Mouse (Mus musculus): ENCODE measurements at regions not wholly inside any gene's neighbourhood (a gene's known extent, or its start where the extent isn't known, plus 50 kb on each side); places are given as distances from the start of the nearest gene placed in this dataset.

DNA sequence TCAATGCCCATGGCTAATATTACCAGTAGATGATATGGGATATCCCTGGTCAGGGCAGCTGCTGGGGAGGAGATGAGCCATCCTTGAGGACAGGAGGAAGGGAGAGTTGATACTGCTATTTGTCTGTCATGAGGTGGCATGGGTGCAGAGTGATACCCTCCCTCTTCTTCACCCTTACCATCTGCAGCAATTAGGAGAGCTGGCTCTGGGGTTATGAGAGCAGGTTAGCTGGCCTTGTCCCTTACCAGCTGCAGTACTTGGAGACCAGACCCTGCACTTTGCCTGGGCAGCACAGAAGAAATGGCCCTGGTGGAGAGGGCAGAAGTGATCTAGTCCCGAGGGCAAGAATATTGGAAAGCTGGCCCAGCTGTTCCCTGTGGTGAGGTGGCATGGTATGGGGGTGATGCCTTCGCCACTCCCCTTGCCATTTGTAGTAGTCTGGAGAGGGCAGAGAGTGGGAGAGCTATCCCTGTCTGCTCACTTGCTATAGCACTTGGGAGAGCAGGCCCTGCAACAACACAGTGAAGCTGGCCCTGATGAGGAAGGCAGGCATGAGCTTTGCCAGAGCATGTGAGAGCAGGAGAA is 73.6 kb upstream of the Ppp6c start:
- TF ChIP-seq EP300 (IDR thresholded peaks at IDR 0.05; ENCODE audit: low read depth) = no peak
- no peak for TF ChIP-seq CTCF (IDR thresholded peaks at IDR 0.05; ENCODE audit: low read depth)
- no peaks in the 10 kb centered on the region for H3K27me3 ChIP-seq (ENCODE audit: insufficient read depth, low read length)
- WGBS (ENCODE audit: insufficient replicate concordance) = 65% methylated on average over 2 of the region's 2 CpGs
- ATAC-seq = no peak
- no peak overlapping the region for H3K4me2 ChIP-seq (ENCODE audit: low read depth, low read length)
- no peak for DNase-seq
- no peaks in the 10 kb centered on the region for H3K36me3 ChIP-seq (replicated peaks; ENCODE audit: insufficient read depth, low read length)
- H3K9me3 ChIP-seq (ENCODE audit: low read length) = no peaks in the 10 kb centered on the region
- no peak overlapping the region for H3K9ac ChIP-seq (replicated peaks)
- H3K27ac ChIP-seq (ENCODE audit: low read depth) = no peak overlapping the region
- no peak overlapping the region for H3K4me3 ChIP-seq (ENCODE audit: low read depth, low read length)
- H3K4me1 ChIP-seq (ENCODE audit: insufficient read depth) = no peaks in the 10 kb centered on the region

DNA sequence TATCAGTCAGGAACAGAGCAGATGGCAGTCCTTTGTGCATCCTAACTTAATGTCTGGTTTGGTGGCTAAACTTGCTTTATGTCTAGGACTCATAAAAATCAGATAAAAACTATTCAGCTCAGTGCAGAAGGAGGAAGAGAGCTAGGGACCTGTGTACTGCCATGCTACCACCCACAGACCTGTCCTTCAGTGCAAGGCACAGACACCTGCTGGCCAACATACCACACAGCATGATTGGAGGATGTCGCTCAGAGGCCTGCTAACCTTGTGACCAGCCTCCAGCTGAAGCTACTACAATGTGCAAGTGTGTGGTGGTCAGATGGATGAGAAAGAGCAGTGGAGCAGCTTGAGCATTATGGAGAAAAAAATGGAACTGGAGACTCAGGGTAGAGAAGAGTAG is 73.0 kb upstream of the Ppp6c start:
- WGBS (ENCODE audit: insufficient replicate concordance) = 71% methylated on average over 1 of the region's 1 CpGs
- Histone ChIP-seq H3K9me3 (ENCODE audit: low read length) (no peaks in the 10 kb centered on the region), H3K27me3 (ENCODE audit: insufficient read depth, low read length) (no peaks in the 10 kb centered on the region), H3K36me3 (replicated peaks; ENCODE audit: insufficient read depth, low read length) (no peaks in the 10 kb centered on the region), H3K4me3 (ENCODE audit: low read depth, low read length) (no peak overlapping the region), H3K9ac (replicated peaks) (no peak overlapping the region), H3K27ac (ENCODE audit: low read depth) (no peak overlapping the region), H3K4me1 (ENCODE audit: insufficient read depth) (no peaks in the 10 kb centered on the region), H3K4me2 (ENCODE audit: low read depth, low read length) (no peak overlapping the region)
- ATAC-seq = no peak
- DNase-seq = no peak
- TF ChIP-seq EP300 (IDR thresholded peaks at IDR 0.05; ENCODE audit: low read depth) (no peak), CTCF (IDR thresholded peaks at IDR 0.05; ENCODE audit: low read depth) (peak; percentile 16; the same call in 1 of the 2 replicates)

DNA sequence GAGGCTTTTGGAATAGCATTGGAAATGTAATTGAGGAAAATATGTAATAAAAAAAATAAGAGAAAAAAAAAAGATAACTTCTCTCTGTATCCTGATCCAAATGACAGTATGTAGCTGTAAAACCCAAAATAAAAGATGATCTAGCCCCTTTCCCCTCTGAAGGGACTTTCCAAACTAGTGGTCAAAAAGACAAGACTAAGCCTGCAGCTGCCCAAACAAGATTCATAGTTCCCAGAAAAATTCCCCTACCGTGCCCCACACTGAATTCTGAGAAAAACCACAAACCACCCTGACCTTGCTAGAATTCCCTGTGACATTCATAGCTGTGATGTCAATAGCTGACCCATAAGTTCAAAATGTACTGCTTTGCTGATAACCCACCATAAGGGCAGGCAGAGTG is 69.2 kb upstream of the Ppp6c start:
- DNase-seq = no peak

DNA sequence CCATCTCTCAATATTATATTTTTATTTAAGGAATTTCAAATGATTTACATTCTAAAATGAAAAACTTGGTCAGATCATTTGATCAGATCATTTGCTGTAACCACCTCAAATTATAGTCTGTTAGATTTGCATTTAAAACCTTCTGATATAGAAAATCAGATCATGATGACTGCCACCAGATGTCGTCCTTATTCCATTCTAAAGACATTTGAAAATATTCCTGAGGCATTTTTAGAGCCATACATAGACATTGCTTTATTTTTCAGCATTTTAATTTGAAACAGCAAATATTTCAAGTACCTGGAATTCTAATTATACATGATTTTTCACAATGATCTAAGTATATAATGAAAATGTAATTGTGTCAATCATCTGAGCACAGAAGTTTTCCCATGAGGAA is 52.0 kb upstream of the Ppp6c start:
- peak; percentile 31; the same call in 1 of the 2 replicates for TF ChIP-seq CTCF (IDR thresholded peaks at IDR 0.05; ENCODE audit: low read depth)
- TF ChIP-seq EP300 (IDR thresholded peaks at IDR 0.05; ENCODE audit: low read depth) = no peak
- H3K4me3 ChIP-seq (ENCODE audit: low read depth, low read length) = no peak overlapping the region
- H3K9ac ChIP-seq (replicated peaks) = no peak overlapping the region
- WGBS (ENCODE audit: insufficient replicate concordance) = 35% methylated on average over 1 of the region's 1 CpGs
- no peaks in the 10 kb centered on the region for H3K9me3 ChIP-seq (ENCODE audit: low read length)
- no peak overlapping the region for H3K4me2 ChIP-seq (ENCODE audit: low read depth, low read length)
- no peaks in the 10 kb centered on the region for H3K36me3 ChIP-seq (replicated peaks; ENCODE audit: insufficient read depth, low read length)
- no peak overlapping the region for H3K27ac ChIP-seq (ENCODE audit: low read depth)
- ATAC-seq = no peak
- DNase-seq = no peak
- H3K27me3 ChIP-seq (ENCODE audit: insufficient read depth, low read length) = no peaks in the 10 kb centered on the region
- no peaks in the 10 kb centered on the region for H3K4me1 ChIP-seq (ENCODE audit: insufficient read depth)

More for the DNA sequence above, 69.2 kb upstream of the Ppp6c start:
- H3K9me3 ChIP-seq (ENCODE audit: low read length) = no peaks in the 10 kb centered on the region
- no peak overlapping the region for H3K27ac ChIP-seq (ENCODE audit: low read depth)
- no peak for TF ChIP-seq CTCF (IDR thresholded peaks at IDR 0.05; ENCODE audit: low read depth)
- no peaks in the 10 kb centered on the region for H3K4me1 ChIP-seq (ENCODE audit: insufficient read depth)
- WGBS (ENCODE audit: insufficient replicate concordance) = 34% methylated on average over 1 of the region's 1 CpGs
- no peak for ATAC-seq
- H3K4me3 ChIP-seq (ENCODE audit: low read depth, low read length) = no peak overlapping the region
- H3K4me2 ChIP-seq (ENCODE audit: low read depth, low read length) = no peak overlapping the region
- H3K27me3 ChIP-seq (ENCODE audit: insufficient read depth, low read length) = no peaks in the 10 kb centered on the region
- no peak overlapping the region for H3K9ac ChIP-seq (replicated peaks)
- H3K36me3 ChIP-seq (replicated peaks; ENCODE audit: insufficient read depth, low read length) = no peaks in the 10 kb centered on the region

Data from liver, postnatal 0 days (tissue).